Mouse (Mus musculus) neural tube, postnatal 0 days (tissue): ENCODE results near the gene Mamld1. TPM values are rescaled to one million over a fixed set of nuclear protein-coding genes. Genes with fewer than 3 reads are reported as not detected.

Experiments used
- polyA plus RNA-seq: library from polyadenylated mRNA; unstranded; fragments of >200 nt; fragmentation: Nextera tagmentation; extraction: Ambion mirVana; gene quantifications from 2 replicates; pipeline ENCODE4 v1.2.1, GENCODE M21; 2015

Gene Mamld1
- polyA plus RNA-seq: 4.4 and 5.6 TPM in 2 replicates

GRCm38 (mm10) chrX:71049864-71050576 lies at the start of gene Mamld1:
Gene Mamld1 (plus strand): TSS chrX:71050256.

Other genes with a start within 250 kb of the Mamld1 start
- gene Mtm1, start 160.5 kb downstream of the Mamld1 start, polyA plus RNA-seq: 4.3 and 4.4 TPM in 2 replicates